Mouse (Mus musculus) liver, embryonic 14.5 days (tissue): Measurements from ENCODE around the gene Cst12. TPM values are rescaled to one million over a fixed set of nuclear protein-coding genes. Genes with fewer than 3 reads are reported as not detected.
"Not testable (repeated sequence)": the region's sequence is repeated elsewhere in the genome, so short reads cannot be mapped to it uniquely, and the experiment has no call there.

Experiments
- ATAC-seq: fragments of 200-750 bp; cut with Nextera tagmentation; 2 replicates; pipeline ENCODE4 v1.8.0; 2017; ENCODE audit warnings: moderate number of reproducible peaks, mild to moderate bottlenecking, moderate library complexity; ENCODE audit not compliant: insufficient read depth
- DNase-seq, 3 experiments: peaks; one replicate each; pipeline ENCODE4 v3.0.0-alpha.2; 2012 to 2013; ENCODE audit warnings: low read depth in 3 of 3, low spot score in 3 of 3
- H3K27ac ChIP-seq: fragments of 300-500 bp; sonication (generic); 2 replicates; pipeline ENCODE4 v1.5.1; 2014; ENCODE audit warnings: moderate library complexity, mild to moderate bottlenecking, control low read depth, inconsistent platforms
- H3K27me3 ChIP-seq: fragments of 300-500 bp; sonication (generic); 2 replicates; pipeline ENCODE4 v1.6.1; 2014; ENCODE audit warnings: mild to moderate bottlenecking, low read length, moderate library complexity; ENCODE audit not compliant: control insufficient read depth, insufficient read depth
- H3K36me3 ChIP-seq: fragments of 300-500 bp; sonication (generic); replicated peaks from 2 replicates; pipeline ENCODE4 v1.6.1; 2014; ENCODE audit warnings: low read depth; ENCODE audit not compliant: control insufficient read depth, insufficient read depth
- H3K4me1 ChIP-seq, 2 experiments: fragments of 200-500 bp in 1 of 2; fragments of 300-500 bp in 1 of 2; sonication (generic) in 1 of 2; replicated peaks; 2 replicates each; pipeline ENCODE4 v1.6.1; 2012 to 2014; ENCODE audit warnings: antibody characterized with exemption in 1 of 2, inconsistent platforms in 1 of 2, low read length in 1 of 2; ENCODE audit not compliant: control insufficient read depth in 2 of 2, insufficient read depth in 2 of 2
- H3K4me2 ChIP-seq: fragments of 300-500 bp; sonication (generic); 2 replicates; pipeline ENCODE4 v1.6.1; 2014; ENCODE audit warnings: low read depth, mild to moderate bottlenecking, control low read depth, moderate library complexity
- H3K4me3 ChIP-seq, 2 experiments: fragments of 200-500 bp in 1 of 2; fragments of 300-500 bp in 1 of 2; sonication (generic) in 1 of 2; 2 replicates each; pipeline ENCODE4 v1.5.1; 2012 to 2014; ENCODE audit warnings: low read depth in 2 of 2, low read length in 2 of 2, mild to moderate bottlenecking in 2 of 2, control low read depth in 1 of 2, inconsistent platforms in 1 of 2, moderate library complexity in 1 of 2; ENCODE audit not compliant: insufficient read depth in 1 of 2
- H3K9ac ChIP-seq: fragments of 300-500 bp; sonication (generic); replicated peaks from 2 replicates; pipeline ENCODE4 v1.6.1; 2014; ENCODE audit warnings: mild to moderate bottlenecking, control low read depth, moderate library complexity
- H3K9me3 ChIP-seq: fragments of 300-500 bp; sonication (generic); 2 replicates; pipeline ENCODE4 v1.6.1; 2016; ENCODE audit warnings: low read length, mixed read lengths; ENCODE audit not compliant: control insufficient read depth
- CTCF ChIP-seq: IDR thresholded peaks from 2 replicates; pipeline ENCODE4 v1.5.1; 2016; ENCODE audit warnings: antibody characterized with exemption, low read depth, control low read depth
- EP300 ChIP-seq: IDR thresholded peaks from 2 replicates; pipeline ENCODE4 v1.6.1; 2016; ENCODE audit warnings: antibody characterized with exemption, low read depth
- WGBS: fragments of 180-500 bp; shearing (Covaris S2); extraction: QIAGEN DNeasy Blood & Tissue Kit; methylation state at CpG from one replicate; pipeline ENCODE4 v1.1.7; 2014; ENCODE audit not compliant: insufficient replicate concordance; 5-methylcytosine and 5-hydroxymethylcytosine counted together
- polyA plus RNA-seq, 2 experiments: library from polyadenylated mRNA; depleted of rRNA in 1 of 2; stranded (reverse) in 1 of 2; unstranded in 1 of 2; fragments of >200 nt; fragmentation: Nextera tagmentation in 1 of 2; extraction: Ambion mirVana in 1 of 2; gene quantifications; 2 replicates each; pipeline versions ENCODE4 v1.2.1 to v1.2.3; 2012 to 2014

Cst12 gene
- polyA plus RNA-seq, 2 experiments, result not detected

GRCm38 (mm10) chr2:148754310-148754846 is 34.8 kb upstream of the Cst12 start:
- H3K4me3 ChIP-seq, result no peak overlapping the region
- 14% methylated on average over 1 of the region's 1 CpGs for WGBS
- no peak overlapping the region for H3K27ac ChIP-seq

GRCm38 (mm10) chr2:148763648-148764388 is 25.3 kb upstream of the Cst12 start:
- WGBS, result 86% methylated on average over 1 of the region's 1 CpGs
- H3K27me3 ChIP-seq, result no peaks in the 10 kb centered on the region
- ATAC-seq (no peak), DNase-seq (no peak)
- H3K9me3 ChIP-seq, result no peaks in the 10 kb centered on the region
- no peak overlapping the region for H3K4me3 ChIP-seq
- H3K4me2 ChIP-seq, result no peak overlapping the region
- no peaks in the 10 kb centered on the region for H3K36me3 ChIP-seq
- H3K4me1 ChIP-seq, result no peaks in the 10 kb centered on the region
- H3K27ac ChIP-seq, result no peak overlapping the region
- no peak overlapping the region for H3K9ac ChIP-seq
- no peak for TF ChIP-seq EP300
- no peak for TF ChIP-seq CTCF

More at GRCm38 (mm10) chr2:148754310-148754846, 34.8 kb upstream of the Cst12 start:
- DNase-seq, result no peak
- no peak for ATAC-seq
- Histone ChIP-seq H3K9me3 (no peaks in the 10 kb centered on the region), H3K27me3 (no peaks in the 10 kb centered on the region), H3K9ac (no peak overlapping the region), H3K4me1 (no peaks in the 10 kb centered on the region), H3K4me2 (no peak overlapping the region), H3K36me3 (no peaks in the 10 kb centered on the region)
- TF ChIP-seq EP300, result no peak
- TF ChIP-seq CTCF, result no peak

GRCm38 (mm10) chr2:148771397-148771796 is 17.8 kb upstream of the Cst12 start, which contains the start of gene Cst11:
Cst11 (minus strand) TSS chr2:148771497.
- H3K4me3 ChIP-seq, ATAC-seq, H3K27ac ChIP-seq, H3K9me3 ChIP-seq, H3K9ac ChIP-seq, DNase-seq, H3K4me1 ChIP-seq, H3K27me3 ChIP-seq, H3K36me3 ChIP-seq, H3K4me2 ChIP-seq: not testable (repeated sequence)
- 57% methylated on average over 4 of the region's 4 CpGs for WGBS

GRCm38 (mm10) chr2:148781709-148782108 is 7.5 kb upstream of the Cst12 start, which contains the start of gene 8030411F24Rik:
8030411F24Rik (plus strand) TSS chr2:148782009.
- no peaks in the 10 kb centered on the region for H3K9me3 ChIP-seq
- no peaks in the 10 kb centered on the region for H3K4me1 ChIP-seq
- no peak within 1 kb of the TSS for H3K27ac ChIP-seq
- no peak within 1 kb of the TSS for H3K9ac ChIP-seq
- no peak within 1 kb of the TSS for H3K4me2 ChIP-seq
- TF ChIP-seq EP300, result no peak
- TF ChIP-seq CTCF, result no peak
- no peaks in the 10 kb centered on the region for H3K27me3 ChIP-seq
- ATAC-seq (no peak), DNase-seq (no peak)
- H3K4me3 ChIP-seq, result no peak within 1 kb of the TSS
- no peaks in the 10 kb centered on the region for H3K36me3 ChIP-seq
- 0% methylated on average over 1 of the region's 1 CpGs for WGBS

- no peaks in the 10 kb centered on the region for H3K36me3 ChIP-seq
- no peak for ATAC-seq
- H3K27ac ChIP-seq, result no peak within 1 kb of the TSS
- no peaks in the 10 kb centered on the region for H3K27me3 ChIP-seq
- WGBS, result 46% methylated on average over 1 of the region's 1 CpGs
- no peak for DNase-seq
- H3K4me3 ChIP-seq, result no peak within 1 kb of the TSS
- no peaks in the 10 kb centered on the region for H3K4me1 ChIP-seq
- TF ChIP-seq CTCF (no peak), EP300 (no peak)
- H3K4me2 ChIP-seq, result no peak within 1 kb of the TSS
- H3K9ac ChIP-seq, result no peak within 1 kb of the TSS
- no peaks in the 10 kb centered on the region for H3K9me3 ChIP-seq
Observed at GRCm38 (mm10) chr2:148798485-148798884, 9.3 kb downstream of the Cst12 start, which contains the start of gene Cst8. Cst8 (plus strand) TSS chr2:148798785.
